Mouse (Mus musculus): ENCODE measurements around the gene Map3k21. TPM values are rescaled to one million over a fixed set of nuclear protein-coding genes. Genes with fewer than 3 reads are reported as not detected.

The Map3k21 gene
- polyA plus RNA-seq, 1 experiment from 2014 or later = 5.8 TPM

DNA sequence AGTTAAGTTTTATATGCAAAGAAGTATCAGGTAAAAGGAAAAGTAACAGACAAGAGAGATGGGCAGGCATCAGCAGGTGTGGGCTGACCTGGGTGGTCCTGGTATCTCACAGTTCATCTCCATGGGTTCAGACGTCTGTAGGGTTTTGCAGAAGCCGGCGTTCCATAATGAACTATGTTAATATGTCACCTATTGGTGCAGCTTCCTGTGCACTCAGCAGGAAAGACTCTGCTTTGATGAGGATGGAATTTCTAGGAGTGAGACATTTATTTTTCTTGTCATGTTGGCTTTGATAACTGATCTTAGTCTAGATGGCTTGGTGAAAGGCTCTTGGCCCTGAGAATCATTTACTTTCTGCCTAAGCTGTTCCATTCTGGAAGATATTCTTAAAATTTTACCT is 12.1 kb downstream of the Map3k21 start:
- Histone ChIP-seq H3K4me1 (ENCODE audit: control insufficient read depth, insufficient read depth, low read length) (peaks cover 16% of the 10 kb centered on the region), H3K9ac (ENCODE audit: low read depth, low read length) (no peak overlapping the region), H3K27ac (ENCODE audit: low read depth, low read length) (peak overlapping the region; percentile 15; the same call in 1 of the 2 replicates), H3K27me3 (ENCODE audit: control insufficient read depth, insufficient read depth, low read length) (no peaks in the 10 kb centered on the region), H3K4me2 (replicated peaks; ENCODE audit: low read depth, low read length) (no peak overlapping the region), H3K36me3 (ENCODE audit: control insufficient read depth, insufficient read depth, low read length) (no peaks in the 10 kb centered on the region; the same call in 1 of the 2 replicates), H3K4me3 (ENCODE audit: low read length) (no peak overlapping the region), H3K9me3 (ENCODE audit: control insufficient read depth, low read length) (no peaks in the 10 kb centered on the region)
- WGBS = 49% methylated on average over 3 of the region's 3 CpGs
- ATAC-seq (ENCODE audit: low FRiP score, low TSS enrichment) = peak; percentile 44; the same call in 1 of the 2 replicates

DNA sequence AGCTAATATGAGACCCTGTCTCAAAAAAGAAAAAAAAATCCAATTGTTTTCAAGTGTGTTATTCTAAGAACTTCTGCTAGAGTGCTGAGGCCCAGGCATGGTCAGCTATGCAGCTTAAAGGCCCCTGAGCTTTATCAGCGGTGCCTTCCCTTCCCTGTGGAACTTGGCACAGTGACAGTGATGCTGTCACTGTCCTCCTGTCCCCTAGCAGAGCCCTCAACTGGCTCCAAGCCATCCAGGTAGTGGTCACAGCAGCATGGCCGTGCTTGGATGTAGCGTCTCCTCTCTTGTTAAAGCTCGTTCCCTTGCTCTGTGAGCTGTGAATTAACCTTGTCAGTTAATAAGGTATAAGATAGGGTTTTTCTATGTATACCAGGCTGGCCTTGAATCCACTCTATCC is 16.4 kb downstream of the Map3k21 start:
- Histone ChIP-seq H3K4me2 (replicated peaks; ENCODE audit: low read depth, low read length) (no peak overlapping the region), H3K4me1 (ENCODE audit: control insufficient read depth, insufficient read depth, low read length) (no peaks in the 10 kb centered on the region), H3K9ac (ENCODE audit: low read depth, low read length) (no peak overlapping the region), H3K9me3 (ENCODE audit: control insufficient read depth, low read length) (no peaks in the 10 kb centered on the region), H3K4me3 (ENCODE audit: low read length) (no peak overlapping the region), H3K36me3 (ENCODE audit: control insufficient read depth, insufficient read depth, low read length) (peaks cover 3% of the 10 kb centered on the region; the same call in 1 of the 2 replicates), H3K27me3 (ENCODE audit: control insufficient read depth, insufficient read depth, low read length) (no peaks in the 10 kb centered on the region), H3K27ac (ENCODE audit: low read depth, low read length) (no peak overlapping the region)
- no peak for ATAC-seq (ENCODE audit: low FRiP score, low TSS enrichment)
- 88% methylated on average over 4 of the region's 4 CpGs for WGBS

DNA sequence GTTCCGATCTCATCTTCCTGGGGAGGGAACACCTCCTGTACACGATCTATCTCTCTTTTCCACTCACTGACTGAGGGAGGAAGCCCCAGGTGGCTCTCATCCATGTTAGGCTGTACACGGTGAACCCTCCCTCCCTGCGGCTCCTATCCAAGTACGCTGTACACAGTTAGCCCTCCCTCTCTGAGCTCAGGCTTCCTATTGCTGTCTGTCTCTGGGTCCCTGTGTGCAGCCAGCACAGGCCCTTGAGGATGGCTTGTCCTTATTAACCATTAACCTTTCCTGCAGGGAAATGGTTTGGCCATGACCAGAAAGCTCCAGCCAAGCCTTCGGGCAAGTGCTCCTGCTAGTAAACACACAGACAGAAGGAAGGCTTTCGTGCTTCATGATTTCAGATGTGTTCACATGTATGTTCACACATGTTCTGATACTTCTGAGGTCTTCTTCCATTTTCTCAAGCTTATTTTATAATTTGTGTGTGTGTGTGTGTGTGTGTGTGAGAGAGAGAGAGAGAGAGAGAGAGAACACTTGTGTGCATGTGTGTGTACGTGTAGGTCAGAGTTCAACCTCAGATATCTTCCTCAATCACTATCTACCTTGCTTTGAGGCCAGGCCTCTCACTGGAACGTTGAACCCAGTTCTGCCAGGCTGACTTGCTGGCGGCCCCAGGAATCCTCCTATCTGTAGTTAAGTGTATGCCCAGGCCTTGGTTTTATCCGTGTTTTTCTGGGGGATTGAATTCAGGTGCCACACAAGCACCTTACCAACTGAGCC is 20.2 kb downstream of the Map3k21 start:
- Histone ChIP-seq H3K9ac (ENCODE audit: low read depth, low read length) (no peak overlapping the region), H3K4me3 (ENCODE audit: low read length) (no peak overlapping the region), H3K27ac (ENCODE audit: low read depth, low read length) (no peak overlapping the region), H3K36me3 (ENCODE audit: control insufficient read depth, insufficient read depth, low read length) (peaks cover 3% of the 10 kb centered on the region; the same call in 1 of the 2 replicates), H3K4me2 (replicated peaks; ENCODE audit: low read depth, low read length) (no peak overlapping the region), H3K4me1 (ENCODE audit: control insufficient read depth, insufficient read depth, low read length) (no peaks in the 10 kb centered on the region), H3K27me3 (ENCODE audit: control insufficient read depth, insufficient read depth, low read length) (no peaks in the 10 kb centered on the region), H3K9me3 (ENCODE audit: control insufficient read depth, low read length) (no peaks in the 10 kb centered on the region)
- peak; percentile 78 for ATAC-seq (ENCODE audit: low FRiP score, low TSS enrichment)
- 66% methylated on average over 11 of the region's 11 CpGs for WGBS

DNA sequence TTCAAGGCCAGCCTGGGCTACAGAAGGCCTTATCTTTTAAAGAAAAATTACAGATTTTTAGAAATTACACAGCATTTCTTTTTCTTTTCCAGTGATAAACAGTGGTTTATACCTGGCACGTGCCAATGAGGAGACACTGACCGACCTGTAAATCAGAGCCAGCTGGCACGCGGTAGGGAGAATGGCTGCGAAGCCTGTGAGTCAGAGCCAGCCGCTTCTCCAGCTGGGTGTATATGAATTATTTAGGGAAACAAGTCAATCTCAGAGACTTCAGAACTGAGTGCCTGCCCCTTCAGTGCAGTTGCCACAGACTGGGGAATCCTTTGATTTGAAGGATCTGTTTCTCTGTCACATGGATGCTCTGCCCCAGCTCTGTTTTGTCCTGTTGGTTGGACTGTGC is 21.6 kb downstream of the Map3k21 start:
- Histone ChIP-seq H3K4me2 (replicated peaks; ENCODE audit: low read depth, low read length) (no peak overlapping the region), H3K36me3 (ENCODE audit: control insufficient read depth, insufficient read depth, low read length) (peaks cover 4% of the 10 kb centered on the region; the same call in 1 of the 2 replicates), H3K9me3 (ENCODE audit: control insufficient read depth, low read length) (no peaks in the 10 kb centered on the region), H3K9ac (ENCODE audit: low read depth, low read length) (no peak overlapping the region), H3K27me3 (ENCODE audit: control insufficient read depth, insufficient read depth, low read length) (no peaks in the 10 kb centered on the region), H3K27ac (ENCODE audit: low read depth, low read length) (no peak overlapping the region), H3K4me3 (ENCODE audit: low read length) (no peak overlapping the region), H3K4me1 (ENCODE audit: control insufficient read depth, insufficient read depth, low read length) (no peaks in the 10 kb centered on the region)
- WGBS = 99% methylated on average over 6 of the region's 6 CpGs
- ATAC-seq (ENCODE audit: low FRiP score, low TSS enrichment) = no peak

DNA sequence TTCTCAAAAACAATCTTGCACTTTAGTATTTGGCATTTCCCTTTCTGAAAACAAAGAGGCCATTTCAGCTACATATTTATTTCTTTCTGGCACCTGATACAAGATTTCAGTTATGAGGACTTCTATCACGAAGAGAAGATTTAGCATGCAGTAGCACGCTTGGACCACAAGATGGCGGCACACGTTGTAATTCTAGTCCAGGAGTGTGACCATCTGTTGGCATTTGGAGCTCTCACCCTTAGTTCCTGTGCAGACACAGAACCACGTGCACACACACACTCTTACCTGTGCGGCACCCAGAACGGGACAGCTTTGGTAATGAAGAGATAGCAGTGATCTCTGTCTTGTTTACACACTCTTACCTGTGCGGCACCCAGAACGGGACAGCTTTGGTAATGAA is 25.4 kb downstream of the Map3k21 start:
- no peaks in the 10 kb centered on the region for H3K27me3 ChIP-seq (ENCODE audit: control insufficient read depth, insufficient read depth, low read length)
- 42% methylated on average over 9 of the region's 9 CpGs for WGBS
- no peak overlapping the region for H3K27ac ChIP-seq (ENCODE audit: low read depth, low read length)
- H3K4me2 ChIP-seq (replicated peaks; ENCODE audit: low read depth, low read length) = no peak overlapping the region
- no peak overlapping the region for H3K9ac ChIP-seq (ENCODE audit: low read depth, low read length)
- H3K9me3 ChIP-seq (ENCODE audit: control insufficient read depth, low read length) = no peaks in the 10 kb centered on the region
- peaks cover 13% of the 10 kb centered on the region for H3K36me3 ChIP-seq (ENCODE audit: control insufficient read depth, insufficient read depth, low read length)
- H3K4me1 ChIP-seq (ENCODE audit: control insufficient read depth, insufficient read depth, low read length) = no peaks in the 10 kb centered on the region
- ATAC-seq (ENCODE audit: low FRiP score, low TSS enrichment) = no peak
- no peak overlapping the region for H3K4me3 ChIP-seq (ENCODE audit: low read length)

DNA sequence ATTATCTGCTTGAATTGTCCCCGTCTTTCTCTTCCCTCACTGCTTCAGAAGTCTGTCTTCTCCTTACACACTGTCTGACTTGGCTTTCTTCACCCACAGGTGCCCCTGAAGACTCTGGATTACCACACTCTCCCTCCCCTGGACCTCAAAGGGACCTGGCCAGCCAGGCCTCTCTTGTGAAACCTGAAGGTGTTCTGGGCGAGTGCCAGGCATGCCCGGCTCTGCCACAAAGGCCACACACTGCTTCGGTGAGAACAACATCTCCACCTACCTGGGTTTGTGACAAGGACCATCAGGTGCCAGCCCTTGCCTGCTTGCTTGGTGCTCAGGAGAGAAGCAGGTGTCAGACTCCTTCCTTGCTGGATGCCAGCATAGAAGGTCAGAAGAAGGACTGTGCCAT is 34.3 kb downstream of the Map3k21 start:
- no peaks in the 10 kb centered on the region for H3K4me1 ChIP-seq (ENCODE audit: control insufficient read depth, insufficient read depth, low read length)
- no peaks in the 10 kb centered on the region; the same call in 1 of the 2 replicates for H3K36me3 ChIP-seq (ENCODE audit: control insufficient read depth, insufficient read depth, low read length)
- H3K27ac ChIP-seq (ENCODE audit: low read depth, low read length) = no peak overlapping the region
- no peaks in the 10 kb centered on the region for H3K9me3 ChIP-seq (ENCODE audit: control insufficient read depth, low read length)
- H3K9ac ChIP-seq (ENCODE audit: low read depth, low read length) = no peak overlapping the region
- no peak overlapping the region for H3K4me2 ChIP-seq (replicated peaks; ENCODE audit: low read depth, low read length)
- 74% methylated on average over 4 of the region's 4 CpGs for WGBS
- no peak for ATAC-seq (ENCODE audit: low FRiP score, low TSS enrichment)
- no peaks in the 10 kb centered on the region for H3K27me3 ChIP-seq (ENCODE audit: control insufficient read depth, insufficient read depth, low read length)
- no peak overlapping the region for H3K4me3 ChIP-seq (ENCODE audit: low read length)

DNA sequence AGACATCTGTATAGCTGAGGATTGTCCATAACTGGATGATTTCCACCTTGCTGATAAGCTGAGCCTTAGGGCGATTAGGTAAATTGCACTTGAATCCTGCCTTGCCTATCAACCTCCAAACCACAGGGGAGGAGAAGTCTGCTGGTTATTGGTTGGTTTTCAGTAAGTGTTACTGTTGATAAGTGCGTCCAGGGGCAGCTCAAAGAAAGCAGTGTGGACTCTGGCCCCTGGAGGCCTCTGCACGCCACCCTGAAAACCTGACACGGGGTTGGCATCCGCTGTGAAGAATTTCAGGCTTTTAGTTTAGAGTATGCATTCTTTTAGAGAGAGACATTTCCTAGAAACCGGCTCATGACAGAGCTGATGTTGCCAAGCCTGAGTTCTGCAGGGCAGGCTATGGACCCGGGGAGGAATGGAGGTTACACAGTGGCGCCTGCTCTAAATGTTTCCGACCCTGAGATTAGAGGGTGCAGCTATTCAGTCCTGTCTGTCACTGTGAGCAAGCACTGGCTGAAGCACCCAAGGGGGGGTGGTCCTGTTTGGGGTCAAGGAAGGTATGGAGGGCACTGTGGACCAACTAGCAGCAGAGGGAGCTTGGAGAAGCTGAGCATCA is 38.6 kb downstream of the Map3k21 start:
- Histone ChIP-seq H3K9me3 (ENCODE audit: control insufficient read depth, low read length) (no peaks in the 10 kb centered on the region), H3K36me3 (ENCODE audit: control insufficient read depth, insufficient read depth, low read length) (no peaks in the 10 kb centered on the region; the same call in 1 of the 2 replicates), H3K4me1 (ENCODE audit: control insufficient read depth, insufficient read depth, low read length) (no peaks in the 10 kb centered on the region), H3K4me3 (ENCODE audit: low read length) (no peak overlapping the region), H3K27me3 (ENCODE audit: control insufficient read depth, insufficient read depth, low read length) (no peaks in the 10 kb centered on the region), H3K27ac (ENCODE audit: low read depth, low read length) (no peak overlapping the region), H3K9ac (ENCODE audit: low read depth, low read length) (no peak overlapping the region), H3K4me2 (replicated peaks; ENCODE audit: low read depth, low read length) (no peak overlapping the region)
- ATAC-seq (ENCODE audit: low FRiP score, low TSS enrichment) = no peak
- 84% methylated on average over 9 of the region's 9 CpGs for WGBS

DNA sequence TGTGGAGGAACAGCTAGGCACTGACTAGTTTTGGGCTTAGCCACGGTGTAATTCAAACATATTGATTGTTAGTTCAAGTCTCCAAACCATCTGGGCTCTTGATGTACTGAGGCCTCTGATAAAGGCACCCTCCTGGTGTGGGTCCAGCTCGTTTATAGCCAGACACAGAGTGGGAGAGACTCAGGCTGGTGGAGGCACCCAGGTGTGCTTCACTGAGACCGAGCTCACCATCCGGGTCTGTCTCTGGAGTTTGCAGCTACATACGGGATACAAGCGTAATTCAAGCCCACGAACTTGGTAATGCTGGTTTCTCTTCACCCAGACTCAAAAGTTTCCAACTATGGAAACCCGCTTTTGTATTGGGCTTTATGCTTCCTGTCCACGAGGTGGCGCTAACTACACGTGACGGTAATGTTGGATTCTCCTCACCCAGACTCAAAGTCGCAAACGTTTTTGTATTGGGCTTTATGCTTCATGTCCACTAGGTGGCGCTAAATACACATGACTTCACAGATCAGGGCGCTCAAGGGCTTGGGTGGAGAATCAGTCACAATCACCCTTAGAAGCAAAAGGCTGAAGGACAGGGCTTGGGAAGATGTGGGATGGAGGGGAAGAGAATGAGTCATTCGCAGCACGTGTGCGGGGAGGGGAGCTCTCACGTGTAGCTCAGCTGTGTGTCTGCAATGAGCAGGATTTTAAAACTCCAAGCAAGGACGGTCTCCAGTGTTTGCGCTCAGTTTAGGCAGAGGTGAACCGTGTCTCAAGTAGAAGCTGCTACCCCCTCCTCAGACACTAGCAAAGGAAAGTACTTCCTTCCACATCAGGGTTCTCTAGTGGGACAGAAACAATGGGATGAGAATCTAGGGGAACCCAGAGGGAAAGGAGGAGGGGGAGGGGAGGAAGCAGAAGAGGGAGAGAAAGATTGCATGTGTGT is 40.0 kb downstream of the Map3k21 start:
- no peak overlapping the region for H3K9ac ChIP-seq (ENCODE audit: low read depth, low read length)
- no peaks in the 10 kb centered on the region for H3K27me3 ChIP-seq (ENCODE audit: control insufficient read depth, insufficient read depth, low read length)
- peak; percentile 78 for ATAC-seq (ENCODE audit: low FRiP score, low TSS enrichment)
- H3K27ac ChIP-seq (ENCODE audit: low read depth, low read length) = no peak overlapping the region
- H3K36me3 ChIP-seq (ENCODE audit: control insufficient read depth, insufficient read depth, low read length) = no peaks in the 10 kb centered on the region; the same call in 1 of the 2 replicates
- H3K4me1 ChIP-seq (ENCODE audit: control insufficient read depth, insufficient read depth, low read length) = no peaks in the 10 kb centered on the region
- WGBS = 24% methylated on average over 23 of the region's 23 CpGs
- no peaks in the 10 kb centered on the region for H3K9me3 ChIP-seq (ENCODE audit: control insufficient read depth, low read length)
- H3K4me2 ChIP-seq (replicated peaks; ENCODE audit: low read depth, low read length) = no peak overlapping the region
- H3K4me3 ChIP-seq (ENCODE audit: low read length) = no peak overlapping the region
